Mouse (Mus musculus) adrenal gland, adult 8-10 months (tissue): ENCODE data around the gene Nkain1. TPM values are rescaled to one million over a fixed set of nuclear protein-coding genes. Genes with fewer than 3 reads are reported as not detected.
A peak's percentile ranks its signal among the peaks of the same experiment; 100 is the strongest.

Experiments
- DNase-seq: peaks from one replicate; pipeline ENCODE4 v3.0.0; 2022
- total RNA-seq, 4 experiments: library from RNA; stranded (reverse); gene quantifications; 2 replicates each; pipeline ENCODE4 v1.2.4; 2022

Nkain1 gene
- total RNA-seq = 10 to 100 TPM in 1 of 4 experiments, 1 to 10 TPM in 3; 5.3 to 15.1 (median 8.8) TPM

- DNase-seq = no peak
Observed at GRCm38 (mm10) chr4:130574048-130574413, at the start of gene Nkain1. TSS of gene Nkain1 (minus strand) at chr4:130574173.

GRCm38 (mm10) chr4:130578734-130579274 is 4.8 kb upstream of the Nkain1 start:
- DNase-seq = no peak

- DNase-seq = no peak
Observed at GRCm38 (mm10) chr4:130577081-130577480, 3.1 kb upstream of the Nkain1 start.

GRCm38 (mm10) chr4:130576247-130576931 is 2.4 kb upstream of the Nkain1 start:
- DNase-seq = peak; percentile 50

- no peak for DNase-seq
Observed at GRCm38 (mm10) chr4:130575533-130575932, 1.6 kb upstream of the Nkain1 start.

GRCm38 (mm10) chr4:130574861-130575460 is 988 bp upstream of the Nkain1 start:
- DNase-seq = no peak

- no peak for DNase-seq
Observed at GRCm38 (mm10) chr4:130573351-130574047, 474 bp downstream of the Nkain1 start.

GRCm38 (mm10) chr4:130573012-130573350 is 992 bp downstream of the Nkain1 start:
- no peak for DNase-seq

GRCm38 (mm10) chr4:130572545-130572944 is 1.4 kb downstream of the Nkain1 start:
- DNase-seq = no peak

GRCm38 (mm10) chr4:130570941-130571720 is 2.8 kb downstream of the Nkain1 start:
- DNase-seq = no peak

- DNase-seq = no peak
Observed at GRCm38 (mm10) chr4:130568043-130568978, 5.7 kb downstream of the Nkain1 start.

- no peak for DNase-seq
Observed at GRCm38 (mm10) chr4:130563820-130564219, 10.2 kb downstream of the Nkain1 start.

GRCm38 (mm10) chr4:130563260-130563756 is 10.7 kb downstream of the Nkain1 start:
- no peak for DNase-seq

GRCm38 (mm10) chr4:130560576-130561310 is 13.2 kb downstream of the Nkain1 start:
- no peak for DNase-seq

- DNase-seq = no peak
Observed at GRCm38 (mm10) chr4:130559220-130559619, 14.8 kb downstream of the Nkain1 start.

- DNase-seq = peak; percentile 67
Observed at GRCm38 (mm10) chr4:130557852-130558251, 16.1 kb downstream of the Nkain1 start.

GRCm38 (mm10) chr4:130556992-130557391 is 17.0 kb downstream of the Nkain1 start:
- no peak for DNase-seq

GRCm38 (mm10) chr4:130556224-130556623 is 17.7 kb downstream of the Nkain1 start:
- DNase-seq = no peak

- no peak for DNase-seq
Observed at GRCm38 (mm10) chr4:130553121-130553448, 20.9 kb downstream of the Nkain1 start.

- DNase-seq = no peak
Observed at GRCm38 (mm10) chr4:130552312-130553120, 21.5 kb downstream of the Nkain1 start.
